Mouse (Mus musculus) heart, embryonic 15.5 days (tissue): ENCODE measurements around the gene Dclk1. TPM values are rescaled to one million over a fixed set of nuclear protein-coding genes. Genes with fewer than 3 reads are reported as not detected.
A peak's percentile ranks its signal among the peaks of the same experiment; 100 is the strongest.

Experiments used
- ATAC-seq: fragments of 200-750 bp; cut with Nextera tagmentation; replicated peaks from 2 replicates; pipeline ENCODE4 v1.8.0; 2017; ENCODE audit warnings: low read depth, moderate TSS enrichment; ENCODE audit not compliant: insufficient number of reproducible peaks, insufficient read depth, low FRiP score
- H3K27ac ChIP-seq: fragments of 300-500 bp; sonication (generic); 2 replicates; pipeline ENCODE4 v1.5.1; 2015; ENCODE audit warnings: mild to moderate bottlenecking, inconsistent platforms
- H3K27me3 ChIP-seq: fragments of 300-500 bp; sonication (generic); 2 replicates; pipeline ENCODE4 v1.6.1; 2015; ENCODE audit warnings: inconsistent platforms
- H3K36me3 ChIP-seq: fragments of 300-500 bp; sonication (generic); 2 replicates; pipeline ENCODE4 v1.6.1; 2015; ENCODE audit warnings: mild to moderate bottlenecking, inconsistent platforms
- H3K4me1 ChIP-seq: fragments of 300-500 bp; sonication (generic); replicated peaks from 2 replicates; pipeline ENCODE4 v1.6.1; 2015; ENCODE audit warnings: inconsistent platforms
- H3K4me2 ChIP-seq: fragments of 300-500 bp; sonication (generic); 2 replicates; pipeline ENCODE4 v1.6.1; 2015; ENCODE audit warnings: inconsistent platforms, mild to moderate bottlenecking, moderate library complexity
- H3K4me3 ChIP-seq: fragments of 300-500 bp; sonication (generic); 2 replicates; pipeline ENCODE4 v1.5.1; 2015; ENCODE audit warnings: mild to moderate bottlenecking, inconsistent platforms
- H3K9ac ChIP-seq: fragments of 300-500 bp; sonication (generic); 2 replicates; pipeline ENCODE4 v1.6.1; 2015; ENCODE audit warnings: mild to moderate bottlenecking, inconsistent platforms
- H3K9me3 ChIP-seq: fragments of 300-500 bp; sonication (generic); replicated peaks from 2 replicates; pipeline ENCODE4 v1.6.1; 2016; ENCODE audit warnings: inconsistent platforms
- WGBS: fragments of 180-500 bp; shearing (Covaris S2); methylation state at CpG from one replicate; pipeline ENCODE4 v1.1.7; 2015; ENCODE audit warnings: mixed read lengths; 5-methylcytosine and 5-hydroxymethylcytosine counted together
- polyA plus RNA-seq: library from polyadenylated mRNA; unstranded; fragments of >200 nt; fragmentation: Nextera tagmentation; extraction: Ambion mirVana; gene quantifications from 2 replicates; pipeline ENCODE4 v1.2.1, GENCODE M21; 2015

The Dclk1 gene
- polyA plus RNA-seq, 1 experiment from 2014 or later, result 11.9 TPM

- Histone ChIP-seq H3K36me3 (no peaks in the 10 kb centered on the region), H3K9me3 (no peaks in the 10 kb centered on the region), H3K4me1 (peaks cover 4% of the 10 kb centered on the region; the same call in 1 of the 2 replicates), H3K27ac (no peak overlapping the region), H3K9ac (no peak overlapping the region), H3K4me2 (no peak overlapping the region), H3K27me3 (no peaks in the 10 kb centered on the region), H3K4me3 (no peak overlapping the region)
- WGBS, result 14% methylated on average over 3 of the region's 3 CpGs
- no peak for ATAC-seq
Measured at GRCm38 (mm10) chr3:55354765-55355164, 112.6 kb downstream of the Dclk1 start.

GRCm38 (mm10) chr3:55358486-55358885 lies 116.3 kb downstream of the Dclk1 start:
- no peaks in the 10 kb centered on the region for H3K9me3 ChIP-seq
- no peak overlapping the region for H3K4me3 ChIP-seq
- no peaks in the 10 kb centered on the region for H3K36me3 ChIP-seq
- H3K4me1 ChIP-seq, result no peaks in the 10 kb centered on the region; the same call in 1 of the 2 replicates
- 62% methylated on average over 8 of the region's 8 CpGs for WGBS
- no peaks in the 10 kb centered on the region for H3K27me3 ChIP-seq
- H3K27ac ChIP-seq, result no peak overlapping the region
- no peak overlapping the region for H3K9ac ChIP-seq
- no peak overlapping the region for H3K4me2 ChIP-seq
- no peak for ATAC-seq

GRCm38 (mm10) chr3:55360836-55361235 lies 118.7 kb downstream of the Dclk1 start:
- Histone ChIP-seq H3K27ac (no peak overlapping the region), H3K4me2 (no peak overlapping the region), H3K4me3 (no peak overlapping the region), H3K9ac (no peak overlapping the region), H3K4me1 (no peaks in the 10 kb centered on the region; the same call in 1 of the 2 replicates), H3K9me3 (no peaks in the 10 kb centered on the region), H3K27me3 (no peaks in the 10 kb centered on the region), H3K36me3 (no peaks in the 10 kb centered on the region)
- 72% methylated on average over 3 of the region's 3 CpGs for WGBS
- ATAC-seq, result no peak

GRCm38 (mm10) chr3:55367166-55367565 lies 125.0 kb downstream of the Dclk1 start:
- H3K9ac ChIP-seq, result no peak overlapping the region
- H3K4me1 ChIP-seq, result no peaks in the 10 kb centered on the region
- ATAC-seq, result no peak
- WGBS, result 89% methylated on average over 8 of the region's 8 CpGs
- no peaks in the 10 kb centered on the region for H3K27me3 ChIP-seq
- no peak overlapping the region for H3K4me3 ChIP-seq
- no peak overlapping the region for H3K4me2 ChIP-seq
- H3K9me3 ChIP-seq, result no peaks in the 10 kb centered on the region
- H3K36me3 ChIP-seq, result no peaks in the 10 kb centered on the region
- no peak overlapping the region for H3K27ac ChIP-seq

DNA sequence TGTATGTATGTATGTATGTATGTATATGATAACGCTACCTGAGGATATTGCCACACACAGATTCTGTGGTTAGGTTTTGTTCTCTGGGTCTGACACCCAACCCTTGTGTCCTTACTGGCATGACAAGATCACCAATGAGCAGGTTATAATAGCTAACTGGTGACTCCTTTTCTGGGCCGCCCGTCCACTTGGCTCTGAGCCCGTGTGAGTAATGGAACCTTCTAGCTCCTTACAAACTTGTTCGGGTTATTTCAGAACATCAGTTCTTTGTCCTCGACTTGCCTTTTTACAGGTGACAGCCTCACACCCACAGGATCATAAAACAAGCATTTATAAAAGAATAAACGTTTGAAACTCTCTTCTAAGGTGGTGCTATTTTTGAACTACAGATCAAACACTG lies 127.0 kb downstream of the Dclk1 start:
- Histone ChIP-seq H3K27me3 (no peaks in the 10 kb centered on the region), H3K9ac (no peak overlapping the region), H3K36me3 (no peaks in the 10 kb centered on the region), H3K9me3 (no peaks in the 10 kb centered on the region), H3K27ac (no peak overlapping the region), H3K4me2 (no peak overlapping the region), H3K4me1 (no peaks in the 10 kb centered on the region), H3K4me3 (no peak overlapping the region)
- WGBS, result 65% methylated on average over 7 of the region's 7 CpGs
- ATAC-seq, result no peak

GRCm38 (mm10) chr3:55373689-55374088 lies 131.5 kb downstream of the Dclk1 start:
- Histone ChIP-seq H3K36me3 (no peaks in the 10 kb centered on the region), H3K4me1 (no peaks in the 10 kb centered on the region), H3K9ac (no peak overlapping the region), H3K27me3 (no peaks in the 10 kb centered on the region), H3K4me3 (peak overlapping the region; percentile 41), H3K9me3 (no peaks in the 10 kb centered on the region), H3K27ac (peak overlapping the region; percentile 66), H3K4me2 (peak overlapping the region; percentile 63)
- 4% methylated on average over 11 of the region's 11 CpGs for WGBS
- ATAC-seq, result peak; percentile 88

DNA sequence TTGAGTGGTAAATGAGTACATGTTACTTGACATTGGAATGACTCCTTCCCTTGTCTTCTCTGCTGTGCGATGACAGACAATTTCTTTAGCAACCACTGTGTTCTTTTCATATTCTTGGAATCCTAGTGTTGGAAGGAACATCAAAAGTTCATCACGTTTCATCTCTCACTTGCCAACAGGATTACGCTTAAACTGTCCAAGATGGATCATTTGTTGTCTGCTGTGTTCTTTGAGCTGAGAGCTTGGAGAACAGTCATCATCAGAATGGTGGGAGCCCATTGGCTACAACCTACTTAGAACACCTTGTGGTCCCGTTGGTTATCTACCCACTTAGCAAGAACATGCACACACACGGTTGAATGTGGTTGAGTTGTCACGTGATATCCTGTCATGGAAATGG lies 136.4 kb downstream of the Dclk1 start:
- no peaks in the 10 kb centered on the region for H3K27me3 ChIP-seq
- no peak overlapping the region for H3K4me3 ChIP-seq
- no peaks in the 10 kb centered on the region for H3K36me3 ChIP-seq
- 78% methylated on average over 6 of the region's 6 CpGs for WGBS
- H3K9me3 ChIP-seq, result no peaks in the 10 kb centered on the region
- H3K9ac ChIP-seq, result no peak overlapping the region
- ATAC-seq, result no peak
- no peaks in the 10 kb centered on the region for H3K4me1 ChIP-seq
- no peak overlapping the region for H3K27ac ChIP-seq
- H3K4me2 ChIP-seq, result no peak overlapping the region

DNA sequence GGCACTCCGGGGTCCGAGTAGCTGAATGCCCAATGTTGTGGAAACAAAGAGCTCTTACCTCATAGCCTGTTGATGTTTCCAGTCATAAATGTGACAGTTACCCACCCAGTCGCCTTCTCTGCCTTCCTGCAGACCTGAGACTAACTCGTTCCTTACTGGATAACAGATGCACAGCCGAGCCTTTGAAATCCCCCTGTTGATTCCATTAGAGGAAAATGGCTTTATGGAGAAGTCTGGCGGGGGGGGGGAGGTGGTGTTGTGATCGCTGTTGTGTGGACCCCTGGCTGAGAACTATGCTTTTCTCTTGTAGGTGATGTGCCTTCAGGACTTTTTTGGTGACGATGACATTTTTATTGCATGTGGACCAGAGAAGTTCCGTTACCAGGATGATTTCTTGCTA lies 138.3 kb downstream of the Dclk1 start:
- Histone ChIP-seq H3K4me3 (no peak overlapping the region), H3K27ac (no peak overlapping the region), H3K27me3 (no peaks in the 10 kb centered on the region), H3K9ac (no peak overlapping the region), H3K4me1 (no peaks in the 10 kb centered on the region), H3K9me3 (no peaks in the 10 kb centered on the region), H3K36me3 (no peaks in the 10 kb centered on the region), H3K4me2 (no peak overlapping the region)
- no peak for ATAC-seq
- 58% methylated on average over 9 of the region's 9 CpGs for WGBS

- H3K27ac ChIP-seq, result no peak overlapping the region
- H3K4me3 ChIP-seq, result no peak overlapping the region
- no peaks in the 10 kb centered on the region for H3K9me3 ChIP-seq
- no peak for ATAC-seq
- H3K9ac ChIP-seq, result no peak overlapping the region
- no peak overlapping the region for H3K4me2 ChIP-seq
- H3K36me3 ChIP-seq, result no peaks in the 10 kb centered on the region
- H3K4me1 ChIP-seq, result no peaks in the 10 kb centered on the region
- H3K27me3 ChIP-seq, result no peaks in the 10 kb centered on the region
- 47% methylated on average over 3 of the region's 3 CpGs for WGBS
Measured at GRCm38 (mm10) chr3:55392605-55393004, 150.4 kb downstream of the Dclk1 start.

DNA sequence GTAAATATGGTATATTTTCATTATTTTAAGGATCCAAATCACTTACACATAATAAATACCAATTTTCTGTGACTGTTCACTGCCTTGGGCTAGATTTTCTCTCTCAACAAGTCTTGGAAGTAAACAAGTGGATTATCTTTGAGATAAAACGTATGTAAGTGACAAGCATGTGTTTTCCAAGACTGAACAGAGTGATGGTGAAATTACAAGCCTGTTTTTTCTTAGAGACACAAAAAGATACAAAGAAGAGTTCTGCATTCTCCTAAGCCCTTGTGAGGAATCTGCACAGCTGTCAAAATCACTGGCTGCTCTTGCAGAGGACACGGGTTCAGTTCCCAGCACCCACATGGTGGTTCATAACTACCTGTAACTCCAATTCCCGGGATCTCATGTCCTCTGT lies 151.4 kb downstream of the Dclk1 start:
- no peaks in the 10 kb centered on the region for H3K27me3 ChIP-seq
- no peak overlapping the region for H3K4me2 ChIP-seq
- no peak overlapping the region for H3K9ac ChIP-seq
- H3K9me3 ChIP-seq, result no peaks in the 10 kb centered on the region
- H3K36me3 ChIP-seq, result no peaks in the 10 kb centered on the region
- H3K4me1 ChIP-seq, result no peaks in the 10 kb centered on the region
- WGBS, result 75% methylated on average over 3 of the region's 3 CpGs
- ATAC-seq, result no peak
- no peak overlapping the region for H3K27ac ChIP-seq
- no peak overlapping the region for H3K4me3 ChIP-seq

DNA sequence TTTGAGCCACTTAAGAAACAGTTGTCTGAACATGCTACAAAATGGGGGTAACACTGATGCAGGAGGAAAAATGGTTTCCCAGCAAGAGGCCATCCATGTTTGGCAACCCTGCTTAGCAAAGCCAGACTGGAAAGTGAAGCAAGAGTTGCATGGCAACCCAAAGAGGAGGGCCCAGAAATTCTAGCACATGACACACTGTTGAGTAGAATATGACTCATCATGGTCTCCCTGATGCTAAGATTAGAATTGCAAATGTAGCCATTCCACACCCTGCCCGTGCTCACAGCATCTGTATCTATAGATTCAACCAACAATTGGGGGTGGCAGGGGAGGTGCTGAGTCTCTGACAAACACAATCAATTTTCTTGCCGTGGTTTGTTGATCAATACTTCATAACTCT lies 154.6 kb downstream of the Dclk1 start:
- no peaks in the 10 kb centered on the region for H3K4me1 ChIP-seq
- 72% methylated on average over 2 of the region's 2 CpGs for WGBS
- no peak overlapping the region for H3K4me3 ChIP-seq
- H3K27me3 ChIP-seq, result no peaks in the 10 kb centered on the region
- no peak overlapping the region for H3K9ac ChIP-seq
- no peaks in the 10 kb centered on the region for H3K36me3 ChIP-seq
- H3K9me3 ChIP-seq, result no peaks in the 10 kb centered on the region
- ATAC-seq, result no peak
- no peak overlapping the region for H3K4me2 ChIP-seq
- H3K27ac ChIP-seq, result no peak overlapping the region

DNA sequence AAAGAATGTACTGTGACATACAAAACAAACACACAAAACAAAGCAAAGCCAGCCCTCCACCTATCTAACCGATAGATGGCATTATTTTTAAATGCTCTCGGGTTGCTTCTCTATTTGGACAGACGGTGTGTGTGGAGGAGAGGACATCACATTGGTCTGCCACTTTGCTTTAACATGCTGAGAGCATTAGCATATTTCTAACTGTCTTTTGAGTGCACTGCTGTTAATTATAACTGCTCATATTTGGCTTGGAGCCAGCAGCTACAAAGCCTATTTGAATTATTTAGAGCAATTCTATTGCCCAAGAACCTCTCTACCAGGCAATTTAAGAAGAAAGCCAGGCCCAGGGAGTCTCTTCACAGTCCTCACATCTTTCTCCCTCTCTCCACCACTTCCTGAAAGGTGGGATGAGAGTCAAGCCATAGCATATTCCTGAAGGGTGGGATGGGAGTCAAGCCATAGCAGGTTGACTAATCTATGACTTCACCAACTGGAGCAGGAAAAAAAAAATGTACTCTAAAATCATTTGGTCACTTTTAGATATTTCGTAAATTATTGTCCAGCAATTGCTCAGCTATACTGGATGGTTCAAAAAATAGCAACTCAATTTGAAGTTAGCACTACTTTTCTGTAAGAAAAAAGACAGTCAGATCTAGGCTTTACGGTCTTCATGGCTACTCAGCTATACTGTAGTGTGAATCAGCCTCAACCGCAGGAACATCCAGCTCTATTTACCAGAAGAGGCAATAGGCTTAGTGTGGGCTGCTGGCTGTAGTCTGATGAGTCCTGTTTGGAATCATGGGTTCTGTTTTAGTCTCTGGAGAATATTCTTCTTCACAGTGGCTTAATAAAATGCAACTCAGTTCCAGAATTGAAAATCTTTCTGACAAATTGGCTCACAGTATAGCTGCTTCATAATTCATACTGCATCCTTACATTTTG lies 155.9 kb downstream of the Dclk1 start:
- no peak for ATAC-seq

More for the DNA sequence above, 155.9 kb downstream of the Dclk1 start:
- Histone ChIP-seq H3K4me1 (no peaks in the 10 kb centered on the region), H3K9me3 (no peaks in the 10 kb centered on the region), H3K36me3 (no peaks in the 10 kb centered on the region), H3K9ac (no peak overlapping the region), H3K27me3 (no peaks in the 10 kb centered on the region), H3K4me3 (no peak overlapping the region), H3K27ac (no peak overlapping the region), H3K4me2 (no peak overlapping the region)
- WGBS, result 79% methylated on average over 6 of the region's 6 CpGs
